ENCODE assay signal across 30 mouse cellular contexts in genomic region chr5:53324256-53324655, GRCm38 (mm10).
"Had no signal": no experiment of that assay in that cellular context is flagged by ENCODE, and none has a peak within 500 bp of the region (broad histone marks: within the 10 kb centered on the region; RNA-seq: fewer than 3 reads in every experiment).

No protein-coding gene starts in this region.

- ATAC-seq: liver, embryonic 12.5 days; liver, postnatal 0 days; lung, postnatal 0 days; midbrain, embryonic 13.5 days; midbrain, embryonic 15.5 days had no signal

- H3K4me3 ChIP-seq: left cerebral cortex, adult 2 months; limb, embryonic 10.5 days; limb, embryonic 12.5 days; limb, embryonic 13.5 days; limb, embryonic 15.5 days; liver, embryonic 12.5 days; liver, embryonic 13.5 days; liver, embryonic 15.5 days; lung, embryonic 15.5 days; megakaryocyte, embryonic 14.5 days; midbrain, embryonic 10.5 days; midbrain, embryonic 12.5 days; midbrain, embryonic 13.5 days; midbrain, embryonic 15.5 days; myocyte; neural tube, embryonic 12.5 days had no signal

- H3K27me3 ChIP-seq: liver, embryonic 15.5 days; midbrain, embryonic 13.5 days; midbrain, embryonic 15.5 days; neural tube, embryonic 12.5 days had no signal

- H3K9ac ChIP-seq: limb, embryonic 12.5 days; limb, embryonic 13.5 days; limb, embryonic 15.5 days; liver, embryonic 12.5 days; liver, embryonic 13.5 days; liver, embryonic 14.5 days; liver, embryonic 15.5 days; liver, postnatal 0 days; lung, embryonic 14.5 days; lung, embryonic 15.5 days; midbrain, embryonic 12.5 days; midbrain, embryonic 13.5 days; midbrain, embryonic 15.5 days; neural tube, embryonic 12.5 days had no signal

- H3K36me3 ChIP-seq: limb, embryonic 10.5 days; limb, embryonic 12.5 days; limb, embryonic 13.5 days; limb, embryonic 15.5 days; liver, embryonic 12.5 days; liver, embryonic 13.5 days; liver, embryonic 15.5 days; lung, embryonic 15.5 days; midbrain, embryonic 10.5 days; midbrain, embryonic 12.5 days; midbrain, embryonic 13.5 days; midbrain, embryonic 15.5 days; neural tube, embryonic 12.5 days had no signal

- H3K27ac ChIP-seq: left cerebral cortex, adult 2 months; limb, embryonic 10.5 days; limb, embryonic 12.5 days; limb, embryonic 13.5 days; limb, embryonic 15.5 days; liver, embryonic 12.5 days; liver, embryonic 13.5 days; liver, embryonic 14.5 days; liver, embryonic 15.5 days; lung, embryonic 15.5 days; macrophage; midbrain, embryonic 12.5 days; midbrain, embryonic 13.5 days; midbrain, embryonic 15.5 days; neural tube, embryonic 12.5 days had no signal

- H3K4me2 ChIP-seq: limb, embryonic 12.5 days; limb, embryonic 13.5 days; limb, embryonic 15.5 days; liver, embryonic 11.5 days; liver, embryonic 12.5 days; liver, embryonic 13.5 days; liver, embryonic 15.5 days; lung, embryonic 14.5 days; lung, embryonic 15.5 days; midbrain, embryonic 12.5 days; midbrain, embryonic 13.5 days; midbrain, embryonic 15.5 days; neural tube, embryonic 12.5 days had no signal

- DNase-seq: left cerebral cortex, postnatal 4 days; liver; liver, embryonic 13.5 days; liver, postnatal 0 days; lung, adult 18-20 months; lung, adult 2 months; lung, embryonic 14.5 days; lung, postnatal 10 days; lung, postnatal 14 days; lung, postnatal 36 days; lung, postnatal 4 days had no signal

- H3K9me3 ChIP-seq: limb, embryonic 10.5 days; limb, embryonic 12.5 days; limb, embryonic 13.5 days; limb, embryonic 15.5 days; liver, embryonic 12.5 days; liver, embryonic 13.5 days; liver, embryonic 15.5 days; lung, embryonic 15.5 days; megakaryocyte, embryonic 14.5 days; midbrain, embryonic 10.5 days; midbrain, embryonic 12.5 days; midbrain, embryonic 13.5 days; midbrain, embryonic 15.5 days; neural tube, embryonic 12.5 days had no signal

- H3K4me1 ChIP-seq: liver, embryonic 12.5 days; liver, embryonic 13.5 days; liver, embryonic 15.5 days; lung, embryonic 15.5 days had no signal
